Mouse (Mus musculus): Measurements from ENCODE around the gene Cd200r2. TPM values are rescaled to one million over a fixed set of nuclear protein-coding genes. Genes with fewer than 3 reads are reported as not detected.

Gene Cd200r2
- polyA plus RNA-seq (2012; rRNA removed; ENCODE audit: low replicate concordance) = not detected in 2 replicates

GRCm38 (mm10) chr16:44866797-44867196 is at the start of gene Cd200r2:
Gene Cd200r2 (plus strand): TSS chr16:44867097.

DNA sequence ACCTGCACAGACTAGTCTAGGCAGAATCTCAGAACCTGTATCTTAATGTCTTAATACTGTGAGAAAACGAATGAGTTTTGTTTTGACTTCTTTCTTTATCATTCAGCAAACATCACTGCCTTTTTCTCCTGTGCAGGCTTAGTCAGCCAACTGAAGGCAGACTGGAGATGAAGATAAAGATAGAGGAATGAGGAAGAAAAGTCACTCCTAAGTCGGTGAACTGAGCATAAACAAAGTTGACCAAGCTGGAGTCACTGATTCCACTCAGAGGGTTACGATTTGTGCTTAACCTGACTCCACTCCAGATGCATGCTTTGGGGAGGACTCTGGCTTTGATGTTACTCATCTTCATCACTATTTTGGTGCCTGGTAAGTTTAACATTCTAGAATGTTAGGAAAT is 76.6 kb downstream of the Cd200r2 start, which contains the start of gene Cd200r3:
Gene Cd200r3 (plus strand): TSS at position 211 of the 400 bp plus-strand sequence.

Other genes with a start within 250 kb of the Cd200r2 start
- 3.4 and 7.2 TPM in 2 replicates for gene Nepro, start 142.8 kb upstream of the Cd200r2 start, polyA plus RNA-seq (2012; rRNA removed; ENCODE audit: low replicate concordance)
- gene Gtpbp8, start 120.7 kb upstream of the Cd200r2 start, polyA plus RNA-seq (2012; rRNA removed; ENCODE audit: low replicate concordance) = 9.2 and 9.8 TPM in 2 replicates
- gene Cd200r1, start 101.4 kb upstream of the Cd200r2 start, polyA plus RNA-seq (2012; rRNA removed; ENCODE audit: low replicate concordance) = 2.6 and 2.9 TPM in 2 replicates
- gene Cd200r4, start 55.4 kb upstream of the Cd200r2 start, polyA plus RNA-seq (2012; rRNA removed; ENCODE audit: low replicate concordance) = 1.1 and 1.4 TPM in 2 replicates
- 0.19 and 0.24 TPM in 2 replicates for gene Cd200r3, start 76.6 kb downstream of the Cd200r2 start, polyA plus RNA-seq (2012; rRNA removed; ENCODE audit: low replicate concordance)
- gene Ccdc80, start 226.3 kb downstream of the Cd200r2 start, polyA plus RNA-seq (2012; rRNA removed; ENCODE audit: low replicate concordance) = 191 and 413 TPM in 2 replicates